Mouse (Mus musculus) liver, adult 2 months (tissue): Measurements from ENCODE around the gene Prkcsh.

Source experiments
- CTCF ChIP-seq: fragments of 200-500 bp; IDR thresholded peaks from 2 replicates; pipeline ENCODE4 v1.5.1; 2011; ENCODE audit warnings: low read depth, low read length, control low read depth
- POLR2A ChIP-seq: fragments of 200-500 bp; IDR thresholded peaks from 2 replicates; pipeline ENCODE4 v1.6.1; 2011; ENCODE audit warnings: low read length, control low read depth; ENCODE audit not compliant: insufficient read depth; ENCODE audit errors: extremely low read depth

DNA sequence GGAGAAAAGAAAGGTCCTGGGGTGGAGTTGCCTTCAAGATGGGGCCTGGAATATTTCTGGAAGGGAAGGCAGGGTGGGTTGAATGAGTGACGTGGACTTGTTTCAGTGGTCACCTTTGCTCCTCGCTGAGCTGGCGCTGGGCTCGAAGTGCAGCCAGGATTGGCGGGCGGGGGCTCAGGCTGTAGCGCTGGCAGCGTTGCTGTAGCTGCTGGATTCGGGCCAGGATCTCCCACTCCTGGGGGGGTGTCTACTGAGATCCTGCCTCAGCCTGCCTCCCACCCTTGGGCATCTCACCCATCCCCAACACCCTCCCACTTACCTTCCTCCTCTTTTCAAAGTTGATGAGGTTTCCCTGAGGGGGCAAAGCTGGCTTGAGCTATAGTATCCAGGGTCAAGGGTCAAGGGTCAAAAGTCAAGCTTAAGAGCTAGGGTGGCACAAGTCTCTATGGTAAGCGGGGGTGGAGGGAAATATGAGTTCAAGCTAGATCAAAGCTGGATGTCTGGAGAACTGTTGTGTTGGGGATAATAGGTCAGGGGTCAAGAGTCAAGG is 25.9 kb upstream of the Prkcsh start:
- TF ChIP-seq CTCF (no peak), POLR2A (no peak)
